Mouse (Mus musculus) E14TG2a.4 (cell line): ENCODE measurements around the gene Nr1d1.

ENCODE experiments used
- CTCF ChIP-seq: conservative IDR thresholded peaks from 2 replicates; pipeline ENCODE4 v1.5.1; 2014; ENCODE audit warnings: low read length
- NANOG ChIP-seq: IDR thresholded peaks from 2 replicates; pipeline ENCODE4 v1.6.1; 2014; ENCODE audit warnings: borderline replicate concordance, low read length, mixed read lengths
- POU5F1 ChIP-seq: IDR thresholded peaks from 2 replicates; pipeline ENCODE4 v1.6.1; 2014; ENCODE audit warnings: low read length, borderline replicate concordance

- TF ChIP-seq CTCF, result peak; percentile 39
- no peak for TF ChIP-seq NANOG
- no peak for TF ChIP-seq POU5F1
These were observed 13.6 kb upstream of the Nr1d1 start for GRCm38 (mm10) chr11:98788550-98789218.
